Mouse (Mus musculus) hindbrain, embryonic 11.5 days (tissue): ENCODE results near the gene Mlph. TPM values are rescaled to one million over a fixed set of nuclear protein-coding genes. Genes with fewer than 3 reads are reported as not detected.
A peak's percentile ranks its signal among the peaks of the same experiment; 100 is the strongest.

Experiments used
- ATAC-seq: fragments of 200-750 bp; cut with Nextera tagmentation; 2 replicates; pipeline ENCODE4 v1.8.0; 2017; ENCODE audit warnings: mild to moderate bottlenecking, moderate TSS enrichment, moderate library complexity; ENCODE audit not compliant: low FRiP score
- DNase-seq: peaks from one replicate; pipeline ENCODE4 v3.0.0-alpha.2; 2015; ENCODE audit warnings: low spot score
- H3K27ac ChIP-seq: fragments of 300-500 bp; sonication (generic); 2 replicates; pipeline ENCODE4 v1.5.1; 2014; ENCODE audit warnings: mild to moderate bottlenecking, low read depth, low read length
- H3K27me3 ChIP-seq: fragments of 300-500 bp; sonication (generic); 2 replicates; pipeline ENCODE4 v1.6.1; 2014; ENCODE audit warnings: mild to moderate bottlenecking, low read length, moderate library complexity, mixed read lengths; ENCODE audit not compliant: control insufficient read depth, insufficient read depth
- H3K36me3 ChIP-seq: fragments of 300-500 bp; sonication (generic); 2 replicates; pipeline ENCODE4 v1.6.1; 2014; ENCODE audit warnings: mild to moderate bottlenecking, low read length, moderate library complexity, mixed read lengths; ENCODE audit not compliant: control insufficient read depth, insufficient read depth
- H3K4me1 ChIP-seq: fragments of 300-500 bp; sonication (generic); replicated peaks from 2 replicates; pipeline ENCODE4 v1.6.1; 2014; ENCODE audit warnings: low read length, mixed read lengths; ENCODE audit not compliant: control insufficient read depth, insufficient read depth
- H3K4me2 ChIP-seq: fragments of 300-500 bp; sonication (generic); replicated peaks from 2 replicates; pipeline ENCODE4 v1.6.1; 2014; ENCODE audit warnings: mild to moderate bottlenecking, low read depth, low read length
- H3K4me3 ChIP-seq: fragments of 300-500 bp; sonication (generic); 2 replicates; pipeline ENCODE4 v1.5.1; 2014; ENCODE audit warnings: low read depth, low read length
- H3K9ac ChIP-seq: fragments of 300-500 bp; sonication (generic); 2 replicates; pipeline ENCODE4 v1.6.1; 2014; ENCODE audit warnings: low read depth, low read length
- H3K9me3 ChIP-seq: fragments of 300-500 bp; sonication (generic); 2 replicates; pipeline ENCODE4 v1.6.1; 2016; ENCODE audit warnings: low read length; ENCODE audit not compliant: control insufficient read depth
- WGBS: fragments of 180-500 bp; shearing (Covaris S2); extraction: QIAGEN DNeasy Blood & Tissue Kit; methylation state at CpG from one replicate; pipeline ENCODE4 v1.1.7; 2014; 5-methylcytosine and 5-hydroxymethylcytosine counted together
- polyA plus RNA-seq: library from polyadenylated mRNA; unstranded; fragments of >200 nt; fragmentation: Nextera tagmentation; extraction: Ambion mirVana; gene quantifications from 2 replicates; pipeline ENCODE4 v1.2.1, GENCODE M21; 2014

Gene Mlph
- polyA plus RNA-seq, 1 experiment from 2014 or later = not detected

GRCm38 (mm10) chr1:90949309-90949708, 34.4 kb downstream of the Mlph start:
- ATAC-seq (no peak), DNase-seq (no peak)
- H3K4me3 ChIP-seq = no peak overlapping the region
- H3K27ac ChIP-seq = no peak overlapping the region
- no peaks in the 10 kb centered on the region for H3K36me3 ChIP-seq
- H3K4me1 ChIP-seq = no peaks in the 10 kb centered on the region
- no peak overlapping the region for H3K4me2 ChIP-seq
- WGBS = 73% methylated on average over 9 of the region's 9 CpGs
- H3K27me3 ChIP-seq = no peaks in the 10 kb centered on the region
- H3K9ac ChIP-seq = no peak overlapping the region
- no peaks in the 10 kb centered on the region for H3K9me3 ChIP-seq

- no peaks in the 10 kb centered on the region for H3K4me1 ChIP-seq
- H3K4me2 ChIP-seq = no peak overlapping the region
- no peak overlapping the region for H3K9ac ChIP-seq
- H3K36me3 ChIP-seq = no peaks in the 10 kb centered on the region
- no peaks in the 10 kb centered on the region for H3K27me3 ChIP-seq
- ATAC-seq (no peak), DNase-seq (no peak)
- 84% methylated on average over 7 of the region's 7 CpGs for WGBS
- H3K4me3 ChIP-seq = no peak overlapping the region
- H3K27ac ChIP-seq = no peak overlapping the region
- H3K9me3 ChIP-seq = no peaks in the 10 kb centered on the region
These were observed 36.8 kb downstream of the Mlph start for GRCm38 (mm10) chr1:90951670-90952069.

- DNase-seq = no peak
- Histone ChIP-seq H3K27me3 (no peaks in the 10 kb centered on the region), H3K27ac (no peak within 1 kb of the TSS), H3K4me1 (no peaks in the 10 kb centered on the region), H3K9ac (no peak within 1 kb of the TSS), H3K36me3 (no peaks in the 10 kb centered on the region), H3K4me2 (no peak within 1 kb of the TSS), H3K9me3 (no peaks in the 10 kb centered on the region), H3K4me3 (no peak within 1 kb of the TSS)
- ATAC-seq = no peak
- 86% methylated on average over 8 of the region's 8 CpGs for WGBS
These were observed 37.9 kb downstream of the Mlph start, which contains the start of gene Prlh for GRCm38 (mm10) chr1:90952808-90953207. Gene Prlh, plus strand, starts transcription at chr1:90953108.

GRCm38 (mm10) chr1:90953688-90954087, 38.8 kb downstream of the Mlph start:
- Histone ChIP-seq H3K27ac (no peak overlapping the region), H3K27me3 (no peaks in the 10 kb centered on the region), H3K4me1 (no peaks in the 10 kb centered on the region), H3K4me2 (no peak overlapping the region), H3K4me3 (no peak overlapping the region), H3K9ac (no peak overlapping the region), H3K9me3 (no peaks in the 10 kb centered on the region), H3K36me3 (no peaks in the 10 kb centered on the region)
- 79% methylated on average over 11 of the region's 11 CpGs for WGBS
- DNase-seq (no peak), ATAC-seq (no peak)

- Histone ChIP-seq H3K9me3 (no peaks in the 10 kb centered on the region), H3K4me3 (no peak overlapping the region), H3K27me3 (no peaks in the 10 kb centered on the region), H3K36me3 (no peaks in the 10 kb centered on the region), H3K9ac (no peak overlapping the region), H3K27ac (no peak overlapping the region), H3K4me2 (no peak overlapping the region), H3K4me1 (no peaks in the 10 kb centered on the region)
- DNase-seq = peak; percentile 84
- WGBS = 40% methylated on average over 7 of the region's 7 CpGs
- ATAC-seq = no peak
These were observed 41.6 kb downstream of the Mlph start for GRCm38 (mm10) chr1:90956245-90957096.

GRCm38 (mm10) chr1:90962526-90962925, 47.6 kb downstream of the Mlph start:
- no peak overlapping the region for H3K9ac ChIP-seq
- no peak overlapping the region for H3K4me3 ChIP-seq
- no peak for DNase-seq
- H3K36me3 ChIP-seq = no peaks in the 10 kb centered on the region
- no peaks in the 10 kb centered on the region for H3K4me1 ChIP-seq
- no peaks in the 10 kb centered on the region for H3K27me3 ChIP-seq
- H3K9me3 ChIP-seq = no peaks in the 10 kb centered on the region
- no peak for ATAC-seq
- no peak overlapping the region for H3K4me2 ChIP-seq
- WGBS = 23% methylated on average over 4 of the region's 4 CpGs
- H3K27ac ChIP-seq = no peak overlapping the region

GRCm38 (mm10) chr1:90962994-90963393, 48.1 kb downstream of the Mlph start:
- Histone ChIP-seq H3K9ac (no peak overlapping the region), H3K4me1 (no peaks in the 10 kb centered on the region), H3K27me3 (no peaks in the 10 kb centered on the region), H3K4me3 (no peak overlapping the region), H3K27ac (no peak overlapping the region), H3K9me3 (no peaks in the 10 kb centered on the region), H3K36me3 (no peaks in the 10 kb centered on the region), H3K4me2 (no peak overlapping the region)
- DNase-seq (no peak), ATAC-seq (no peak)
- WGBS = 36% methylated on average over 3 of the region's 3 CpGs

- Histone ChIP-seq H3K27ac (no peak overlapping the region), H3K36me3 (no peaks in the 10 kb centered on the region), H3K9me3 (no peaks in the 10 kb centered on the region), H3K27me3 (0 out of 2 replicates have a peak, but pooled peaks cover 2% of the 10 kb centered on the region), H3K9ac (no peak overlapping the region), H3K4me3 (no peak overlapping the region), H3K4me2 (no peak overlapping the region), H3K4me1 (no peaks in the 10 kb centered on the region)
- WGBS = 79% methylated on average over 7 of the region's 7 CpGs
- ATAC-seq = no peak
- no peak for DNase-seq
These were observed 52.7 kb downstream of the Mlph start for GRCm38 (mm10) chr1:90967583-90967982.

- WGBS = 84% methylated on average over 4 of the region's 4 CpGs
- no peak for ATAC-seq
- H3K4me1 ChIP-seq = peaks cover 3% of the 10 kb centered on the region; the same call in 1 of the 2 replicates
- no peak overlapping the region for H3K27ac ChIP-seq
- H3K9me3 ChIP-seq = no peaks in the 10 kb centered on the region
- no peaks in the 10 kb centered on the region for H3K36me3 ChIP-seq
- H3K27me3 ChIP-seq = 0 out of 2 replicates have a peak, but pooled peaks cover 2% of the 10 kb centered on the region
- no peak overlapping the region for H3K4me2 ChIP-seq
- H3K4me3 ChIP-seq = no peak overlapping the region
- H3K9ac ChIP-seq = no peak overlapping the region
- no peak for DNase-seq
These were observed 53.8 kb downstream of the Mlph start for GRCm38 (mm10) chr1:90968649-90969048.
